Mouse (Mus musculus) heart, postnatal 0 days (tissue): ENCODE measurements around the gene Wdr70. TPM values are rescaled to one million over a fixed set of nuclear protein-coding genes. Genes with fewer than 3 reads are reported as not detected.

Experiments
- ATAC-seq: fragments of 200-750 bp; cut with Nextera tagmentation; 2 replicates; pipeline ENCODE4 v1.8.0; 2017; ENCODE audit warnings: low read depth, moderate number of reproducible peaks, moderate library complexity; ENCODE audit not compliant: insufficient read depth
- DNase-seq: peaks from one replicate; pipeline ENCODE4 v3.0.0-alpha.2; 2016; ENCODE audit warnings: low spot score
- H3K27ac ChIP-seq: fragments of 300-500 bp; sonication (generic); 2 replicates; pipeline ENCODE4 v1.5.1; 2014; ENCODE audit warnings: low read depth, mild to moderate bottlenecking
- H3K27me3 ChIP-seq: fragments of 300-500 bp; sonication (generic); 2 replicates; pipeline ENCODE4 v1.6.1; 2014; ENCODE audit warnings: low read length, mixed read lengths; ENCODE audit not compliant: control insufficient read depth, insufficient read depth
- H3K36me3 ChIP-seq: fragments of 300-500 bp; sonication (generic); replicated peaks from 2 replicates; pipeline ENCODE4 v1.6.1; 2014; ENCODE audit warnings: low read length, mixed read lengths; ENCODE audit not compliant: control insufficient read depth, insufficient read depth
- H3K4me1 ChIP-seq: fragments of 300-500 bp; sonication (generic); 2 replicates; pipeline ENCODE4 v1.6.1; 2014; ENCODE audit warnings: antibody characterized with exemption; ENCODE audit not compliant: control insufficient read depth, insufficient read depth
- H3K4me2 ChIP-seq: fragments of 300-500 bp; sonication (generic); 2 replicates; pipeline ENCODE4 v1.6.1; 2014; ENCODE audit warnings: low read depth, mild to moderate bottlenecking, low read length, moderate library complexity
- H3K4me3 ChIP-seq: fragments of 300-500 bp; sonication (generic); 2 replicates; pipeline ENCODE4 v1.5.1; 2014; ENCODE audit warnings: low read depth, low read length
- H3K9ac ChIP-seq: fragments of 300-500 bp; sonication (generic); replicated peaks from 2 replicates; pipeline ENCODE4 v1.6.1; 2014; ENCODE audit warnings: low read depth, low read length, mixed read lengths
- H3K9me3 ChIP-seq: fragments of 300-500 bp; sonication (generic); replicated peaks from 2 replicates; pipeline ENCODE4 v1.6.1; 2016; ENCODE audit warnings: low read length; ENCODE audit not compliant: control insufficient read depth
- CTCF ChIP-seq: IDR thresholded peaks from 2 replicates; pipeline ENCODE4 v1.5.1; 2016; ENCODE audit warnings: antibody characterized with exemption, control low read depth, low read depth
- EP300 ChIP-seq: IDR thresholded peaks from 2 replicates; pipeline ENCODE4 v1.6.1; 2016; ENCODE audit warnings: antibody characterized with exemption, low read depth
- WGBS: fragments of 180-500 bp; shearing (Covaris S2); extraction: QIAGEN DNeasy Blood & Tissue Kit; methylation state at CpG from one replicate; pipeline ENCODE4 v1.1.7; 2014; 5-methylcytosine and 5-hydroxymethylcytosine counted together
- polyA plus RNA-seq: library from polyadenylated mRNA; unstranded; fragments of >200 nt; fragmentation: Nextera tagmentation; extraction: Ambion mirVana; gene quantifications from 2 replicates; pipeline ENCODE4 v1.2.1, GENCODE M21; 2015
- total RNA-seq: library from RNA; depleted of rRNA; stranded (reverse); fragments of >200 nt; gene quantifications from 2 replicates; pipeline ENCODE4 v1.2.3, GENCODE M21; 2014; ENCODE audit warnings: low replicate concordance

Wdr70 gene
- total and polyA plus RNA-seq, 2 experiments from 2014 or later: 32.6 to 32.8 TPM

GRCm38 (mm10) chr15:7875879-7876278 is 223.1 kb downstream of the Wdr70 start:
- 62% methylated on average over 6 of the region's 6 CpGs for WGBS

GRCm38 (mm10) chr15:7872473-7872872 is 226.5 kb downstream of the Wdr70 start:
- Histone ChIP-seq H3K4me2 (no peak overlapping the region), H3K27me3 (no peaks in the 10 kb centered on the region), H3K36me3 (no peaks in the 10 kb centered on the region), H3K9ac (no peak overlapping the region), H3K9me3 (no peaks in the 10 kb centered on the region), H3K4me1 (no peaks in the 10 kb centered on the region), H3K4me3 (no peak overlapping the region), H3K27ac (no peak overlapping the region)
- DNase-seq: no peak
- 79% methylated on average over 5 of the region's 5 CpGs for WGBS
- TF ChIP-seq CTCF: no peak
- TF ChIP-seq EP300: no peak
- no peak for ATAC-seq

More at GRCm38 (mm10) chr15:7875879-7876278, 223.1 kb downstream of the Wdr70 start:
- Histone ChIP-seq H3K27ac (no peak overlapping the region), H3K4me2 (no peak overlapping the region), H3K9me3 (no peaks in the 10 kb centered on the region), H3K27me3 (no peaks in the 10 kb centered on the region), H3K4me3 (no peak overlapping the region), H3K4me1 (0 out of 2 replicates have a peak, but pooled peaks cover 6% of the 10 kb centered on the region), H3K9ac (no peak overlapping the region), H3K36me3 (no peaks in the 10 kb centered on the region)
- TF ChIP-seq EP300: no peak
- TF ChIP-seq CTCF: no peak
- no peak for DNase-seq
- ATAC-seq: no peak

- WGBS: 82% methylated on average over 3 of the region's 3 CpGs
- no peak overlapping the region for H3K9ac ChIP-seq
- no peak overlapping the region for H3K4me3 ChIP-seq
- DNase-seq (no peak), ATAC-seq (no peak)
- no peaks in the 10 kb centered on the region for H3K4me1 ChIP-seq
- H3K27ac ChIP-seq: no peak overlapping the region
- H3K27me3 ChIP-seq: no peaks in the 10 kb centered on the region
- TF ChIP-seq EP300 (no peak), CTCF (no peak)
- no peaks in the 10 kb centered on the region for H3K36me3 ChIP-seq
- H3K9me3 ChIP-seq: no peaks in the 10 kb centered on the region
- H3K4me2 ChIP-seq: no peak overlapping the region
These were observed 233.7 kb downstream of the Wdr70 start for GRCm38 (mm10) chr15:7865305-7865704.

- ATAC-seq (no peak), DNase-seq (no peak)
- Histone ChIP-seq H3K27me3 (no peaks in the 10 kb centered on the region), H3K4me2 (no peak overlapping the region), H3K4me1 (no peaks in the 10 kb centered on the region; the same call in 1 of the 2 replicates), H3K4me3 (no peak overlapping the region), H3K9me3 (no peaks in the 10 kb centered on the region), H3K36me3 (no peaks in the 10 kb centered on the region), H3K27ac (no peak overlapping the region), H3K9ac (no peak overlapping the region)
- no peak for TF ChIP-seq EP300
- TF ChIP-seq CTCF: no peak
- WGBS: 70% methylated on average over 5 of the region's 5 CpGs
These were observed 235.7 kb downstream of the Wdr70 start for GRCm38 (mm10) chr15:7863328-7863727.

- no peak overlapping the region for H3K27ac ChIP-seq
- H3K9me3 ChIP-seq: no peaks in the 10 kb centered on the region
- TF ChIP-seq CTCF (no peak), EP300 (no peak)
- ATAC-seq (no peak), DNase-seq (no peak)
- no peak overlapping the region for H3K4me3 ChIP-seq
- H3K4me1 ChIP-seq: peaks cover 3% of the 10 kb centered on the region
- no peak overlapping the region for H3K9ac ChIP-seq
- WGBS: 83% methylated on average over 5 of the region's 5 CpGs
- no peak overlapping the region for H3K4me2 ChIP-seq
- no peaks in the 10 kb centered on the region for H3K27me3 ChIP-seq
- no peaks in the 10 kb centered on the region for H3K36me3 ChIP-seq
These were observed 236.1 kb downstream of the Wdr70 start for GRCm38 (mm10) chr15:7862890-7863289.

- TF ChIP-seq CTCF (no peak), EP300 (no peak)
- H3K4me3 ChIP-seq: no peak overlapping the region
- H3K27ac ChIP-seq: no peak overlapping the region
- ATAC-seq: no peak
- 41% methylated on average over 5 of the region's 5 CpGs for WGBS
- no peaks in the 10 kb centered on the region for H3K36me3 ChIP-seq
- H3K4me2 ChIP-seq: no peak overlapping the region
- no peak for DNase-seq
- no peaks in the 10 kb centered on the region for H3K27me3 ChIP-seq
- H3K9ac ChIP-seq: no peak overlapping the region
- no peaks in the 10 kb centered on the region for H3K9me3 ChIP-seq
- peaks cover 7% of the 10 kb centered on the region for H3K4me1 ChIP-seq
These were observed 240.2 kb downstream of the Wdr70 start for GRCm38 (mm10) chr15:7858841-7859240.
